Mouse (Mus musculus) gastrocnemius, adult 18-20 months (tissue): ENCODE measurements around the gene Ovca2. TPM values are rescaled to one million over a fixed set of nuclear protein-coding genes. Genes with fewer than 3 reads are reported as not detected.

ENCODE experiments used
- DNase-seq: peaks from one replicate; pipeline ENCODE4 v3.0.0; 2021; ENCODE audit warnings: low spot score
- total RNA-seq, 2 experiments: library from RNA; stranded (reverse); gene quantifications; 2 replicates each; pipeline ENCODE4 v1.2.3; 2021

Ovca2 gene
- total RNA-seq, 2 experiments from 2014 or later, result 2.5 to 2.8 TPM

- no peak for DNase-seq
Measured at GRCm38 (mm10) chr11:75171186-75171865, 7.3 kb downstream of the Ovca2 start.

GRCm38 (mm10) chr11:75170136-75170751, 8.4 kb downstream of the Ovca2 start:
- DNase-seq, result peak; percentile 94

GRCm38 (mm10) chr11:75169405-75170080, 9.1 kb downstream of the Ovca2 start, which contains the start of gene Hic1:
TSS of gene Hic1 (minus strand) at chr11:75169519.
- DNase-seq, result no peak

GRCm38 (mm10) chr11:75168590-75169361, 9.9 kb downstream of the Ovca2 start:
- DNase-seq, result peak; percentile 88

DNA sequence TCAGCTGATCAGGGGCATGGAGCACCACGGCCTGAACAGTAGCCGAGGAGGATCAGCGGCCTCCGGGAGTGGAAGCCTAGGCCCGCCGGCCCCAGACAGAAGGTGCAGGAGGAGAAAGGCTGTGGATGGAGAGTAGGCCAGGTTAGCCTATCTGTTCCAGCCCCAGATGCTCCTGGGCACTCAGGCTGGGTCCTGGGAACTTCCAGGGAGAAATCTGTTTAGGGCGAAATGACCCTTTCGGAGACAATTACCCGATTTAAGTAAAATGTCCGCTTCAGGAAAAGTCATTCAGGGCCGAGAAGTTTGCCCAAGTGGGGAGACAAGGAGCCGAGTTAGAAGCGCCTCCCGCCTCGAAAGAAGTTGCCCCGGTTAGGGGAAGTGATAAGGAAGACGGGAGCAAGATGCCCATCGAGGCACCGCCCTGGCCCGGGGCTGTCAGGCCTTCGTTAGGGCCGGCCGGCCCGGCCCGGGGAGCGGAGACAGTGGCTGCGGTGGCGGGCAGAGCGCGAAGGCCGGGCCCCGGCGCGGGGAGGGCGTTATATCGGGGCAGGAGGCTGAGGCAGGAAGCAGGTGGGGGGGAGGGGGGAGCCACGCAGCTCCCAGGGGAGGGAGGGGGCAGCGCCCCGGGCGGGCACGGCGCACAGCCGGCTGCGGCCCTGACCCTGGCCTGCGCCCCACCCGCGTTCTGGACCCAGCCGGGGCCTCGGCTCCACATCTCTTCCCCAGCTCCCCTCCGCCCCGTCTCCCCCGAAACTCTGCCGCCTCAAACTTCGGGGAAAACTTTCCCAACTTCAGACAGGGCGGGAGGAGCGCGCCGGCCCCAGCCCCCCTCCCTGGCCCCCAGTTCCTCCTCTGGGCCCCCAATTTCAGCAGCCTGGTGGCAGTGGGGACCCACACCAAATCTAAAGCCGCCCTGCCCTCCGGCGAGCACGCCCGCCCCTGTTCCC, 10.7 kb downstream of the Ovca2 start:
- DNase-seq, result no peak

- no peak for DNase-seq
Measured at GRCm38 (mm10) chr11:75166861-75167642, 11.6 kb downstream of the Ovca2 start.

- no peak for DNase-seq
Measured at GRCm38 (mm10) chr11:75166193-75166842, 12.3 kb downstream of the Ovca2 start.

DNA sequence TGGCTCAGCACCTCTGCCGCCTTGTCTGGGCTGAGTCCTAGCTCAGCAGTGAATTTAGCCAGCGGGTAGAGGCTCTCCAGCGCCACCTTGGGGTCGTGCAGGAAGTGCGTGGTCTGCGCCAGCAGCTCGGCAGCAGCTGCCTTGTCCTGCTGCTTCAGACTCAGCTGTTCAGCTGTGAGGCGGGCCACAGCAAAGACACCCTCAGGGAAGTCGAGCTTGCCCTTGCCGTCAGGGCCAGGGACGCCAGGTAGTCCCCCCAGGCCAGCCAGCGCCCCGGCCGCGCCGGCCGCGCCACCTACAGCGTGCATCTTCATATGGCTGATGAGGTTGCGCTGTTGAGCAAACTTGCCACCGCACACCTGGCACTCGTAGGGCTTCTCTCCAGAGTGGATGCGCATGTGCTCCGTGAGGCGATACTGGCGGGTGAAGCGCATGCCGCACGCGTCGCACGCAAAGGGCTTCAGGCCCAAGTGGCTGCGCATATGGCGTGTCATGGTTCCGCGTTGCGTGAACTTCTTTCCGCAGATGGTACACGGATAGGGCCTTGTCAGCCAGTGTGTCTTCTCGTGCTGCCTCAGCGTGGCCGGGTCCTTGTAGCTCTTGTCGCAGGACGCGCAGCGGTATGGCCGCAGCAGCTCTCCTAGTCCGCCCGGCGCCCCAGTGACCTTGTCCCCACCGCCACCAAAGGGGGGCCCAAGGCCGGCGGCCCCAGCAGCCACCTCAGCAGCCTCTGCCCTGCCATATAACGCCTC, 13.0 kb downstream of the Ovca2 start:
- DNase-seq, result peak; percentile 89

GRCm38 (mm10) chr11:75164750-75165149, 13.9 kb downstream of the Ovca2 start:
- no peak for DNase-seq

GRCm38 (mm10) chr11:75164051-75164450, 14.6 kb downstream of the Ovca2 start:
- DNase-seq, result no peak

- DNase-seq, result no peak
Measured at GRCm38 (mm10) chr11:75163379-75163778, 15.3 kb downstream of the Ovca2 start.

GRCm38 (mm10) chr11:75162591-75163080, 16.0 kb downstream of the Ovca2 start:
- no peak for DNase-seq

GRCm38 (mm10) chr11:75161417-75162008, 17.1 kb downstream of the Ovca2 start:
- DNase-seq, result no peak

DNA sequence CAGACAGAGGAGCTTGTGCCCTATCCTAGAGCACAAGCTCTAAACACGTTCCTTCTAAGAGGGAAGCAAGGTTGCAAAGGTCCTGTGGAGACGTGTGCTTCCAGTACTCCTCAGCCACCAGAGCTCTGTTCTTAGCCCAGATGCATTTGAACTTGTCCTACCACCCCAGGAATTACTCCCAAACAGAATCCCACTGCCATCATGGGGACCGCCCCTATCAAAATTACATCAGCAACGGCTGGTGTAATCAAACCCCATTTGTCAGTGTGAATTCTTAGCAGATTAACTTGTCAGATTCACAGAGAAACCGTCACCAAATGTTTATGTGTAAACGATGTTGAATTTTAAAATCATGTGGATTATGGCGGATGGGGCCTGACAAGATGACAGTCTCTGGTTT, 17.7 kb downstream of the Ovca2 start:
- DNase-seq, result no peak

- no peak for DNase-seq
Measured at GRCm38 (mm10) chr11:75159564-75159963, 19.1 kb downstream of the Ovca2 start.

DNA sequence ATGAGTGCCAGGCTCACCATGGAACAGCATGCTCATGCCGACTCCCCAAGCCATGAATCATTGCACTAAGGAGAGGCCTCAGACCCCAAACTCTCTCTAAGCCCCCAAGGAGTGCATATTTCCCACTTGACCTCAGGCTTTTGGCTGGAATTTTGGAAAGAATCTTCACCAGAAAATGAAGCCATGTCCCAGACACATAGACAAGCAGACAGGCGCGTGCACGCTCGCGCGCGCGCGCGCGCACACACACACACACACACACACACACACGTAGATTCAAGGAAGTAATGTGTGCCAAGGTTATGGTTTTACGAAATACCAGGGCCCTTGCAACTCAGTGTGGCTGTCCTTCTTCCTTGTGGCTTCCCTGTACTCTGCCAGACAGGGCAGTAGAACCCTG, 20.2 kb downstream of the Ovca2 start:
- peak; percentile 32 for DNase-seq

- DNase-seq, result no peak
Measured at GRCm38 (mm10) chr11:75157901-75158300, 20.7 kb downstream of the Ovca2 start.

DNA sequence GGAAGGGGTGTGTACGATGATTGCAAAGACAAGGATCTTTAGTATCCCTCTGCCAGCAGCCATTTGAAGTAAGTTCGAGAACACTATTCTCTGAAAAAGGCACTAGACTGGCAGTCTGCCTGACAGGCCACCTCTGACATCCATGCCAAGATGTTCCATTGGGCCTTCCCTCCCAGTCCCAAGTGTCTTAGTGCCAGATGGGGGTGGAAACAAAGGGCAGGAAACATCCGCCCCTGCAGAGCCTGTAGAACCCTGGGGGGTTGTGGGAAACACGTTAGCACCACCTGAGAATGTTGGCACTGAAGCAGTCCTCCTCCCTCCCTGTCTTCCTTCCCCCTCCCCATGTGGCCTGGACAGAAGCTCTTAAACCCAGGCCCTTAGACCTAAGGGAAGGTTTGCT, 21.6 kb downstream of the Ovca2 start:
- DNase-seq, result peak; percentile 23
